Mouse (Mus musculus) cerebellum, adult 2 months (tissue): ENCODE data around the gene Pxmp4. TPM values are rescaled to one million over a fixed set of nuclear protein-coding genes. Genes with fewer than 3 reads are reported as not detected.

ENCODE experiments used
- DNase-seq, 2 experiments: peaks; one replicate each; pipeline ENCODE4 v3.0.0; 2021
- H3K27ac ChIP-seq: fragments of 200-500 bp; 2 replicates; pipeline ENCODE4 v1.5.1; 2012; ENCODE audit warnings: low read length, control low read depth, inconsistent platforms; ENCODE audit not compliant: insufficient read depth
- H3K27me3 ChIP-seq: fragments of 200-500 bp; 2 replicates; pipeline ENCODE4 v1.6.1; 2012; ENCODE audit warnings: inconsistent platforms, mild to moderate bottlenecking, low read length, moderate library complexity; ENCODE audit not compliant: control insufficient read depth, insufficient read depth
- H3K4me1 ChIP-seq: fragments of 200-500 bp; 2 replicates; pipeline ENCODE4 v1.6.1; 2011; ENCODE audit warnings: low read length; ENCODE audit not compliant: control insufficient read depth, insufficient read depth
- H3K4me3 ChIP-seq: fragments of 200-500 bp; replicated peaks from 2 replicates; pipeline ENCODE3; 2011; ENCODE audit warnings: mild to moderate bottlenecking, low read depth, low read length, control low read depth; ENCODE audit not compliant: insufficient read depth
- CTCF ChIP-seq: fragments of 200-500 bp; IDR thresholded peaks from 2 replicates; pipeline ENCODE4 v1.5.1; 2011; ENCODE audit warnings: low read depth, mild to moderate bottlenecking, control low read depth, low read length, moderate library complexity, borderline replicate concordance; ENCODE audit not compliant: insufficient read depth
- POLR2A ChIP-seq: fragments of 200-500 bp; IDR thresholded peaks from 2 replicates; pipeline ENCODE4 v1.6.1; 2011; ENCODE audit warnings: low read length, control low read depth, borderline replicate concordance; ENCODE audit not compliant: insufficient read depth
- WGBS: fragments of 180-500 bp; shearing (Covaris S2); methylation state at CpG from one replicate; pipeline ENCODE4 v1.1.7; 2018; 5-methylcytosine and 5-hydroxymethylcytosine counted together
- polyA plus RNA-seq: library from polyadenylated mRNA; depleted of rRNA; stranded (reverse); fragments of >200 nt; gene quantifications from 2 replicates; pipeline ENCODE4 v1.2.3, GENCODE M21; 2012

The Pxmp4 gene
- polyA plus RNA-seq, 1 experiment = 14.9 TPM

- no peak overlapping the region for H3K27ac ChIP-seq
- no peak overlapping the region for H3K4me3 ChIP-seq
- WGBS = 95% methylated on average over 3 of the region's 3 CpGs
- no peak for TF ChIP-seq CTCF
- TF ChIP-seq POLR2A = no peak
- DNase-seq = no peak
- no peaks in the 10 kb centered on the region for H3K27me3 ChIP-seq
- H3K4me1 ChIP-seq = no peaks in the 10 kb centered on the region; the same call in 1 of the 2 replicates
These were observed 35.0 kb upstream of the Pxmp4 start for GRCm38 (mm10) chr2:154638521-154638920.

- peak in 1 of 2 experiments; percentile 59 for DNase-seq
- 8% methylated on average over 2 of the region's 2 CpGs for WGBS
- Histone ChIP-seq H3K4me3 (no peak overlapping the region), H3K4me1 (no peaks in the 10 kb centered on the region; the same call in 1 of the 2 replicates), H3K27me3 (no peaks in the 10 kb centered on the region), H3K27ac (no peak overlapping the region)
- TF ChIP-seq POLR2A = no peak
- TF ChIP-seq CTCF = no peak
These were observed 32.3 kb upstream of the Pxmp4 start for GRCm38 (mm10) chr2:154635826-154636225.

- 97% methylated on average over 9 of the region's 9 CpGs for WGBS
- no peaks in the 10 kb centered on the region for H3K27me3 ChIP-seq
- no peak overlapping the region for H3K27ac ChIP-seq
- H3K4me1 ChIP-seq = no peaks in the 10 kb centered on the region; the same call in 1 of the 2 replicates
- TF ChIP-seq CTCF (no peak), POLR2A (no peak)
- H3K4me3 ChIP-seq = no peak overlapping the region
- no peak for DNase-seq
These were observed 30.6 kb upstream of the Pxmp4 start for GRCm38 (mm10) chr2:154633876-154634644.

GRCm38 (mm10) chr2:154633039-154633742, 29.7 kb upstream of the Pxmp4 start:
- Histone ChIP-seq H3K27ac (no peak overlapping the region), H3K4me3 (no peak overlapping the region), H3K4me1 (no peaks in the 10 kb centered on the region; the same call in 1 of the 2 replicates), H3K27me3 (no peaks in the 10 kb centered on the region)
- WGBS = 87% methylated on average over 5 of the region's 5 CpGs
- DNase-seq = no peak
- no peak for TF ChIP-seq POLR2A

- WGBS = 91% methylated on average over 16 of the region's 16 CpGs
- H3K27ac ChIP-seq = no peak overlapping the region
- TF ChIP-seq CTCF (no peak), POLR2A (no peak)
- DNase-seq = no peak
- no peaks in the 10 kb centered on the region; the same call in 1 of the 2 replicates for H3K4me1 ChIP-seq
- no peak overlapping the region for H3K4me3 ChIP-seq
- no peaks in the 10 kb centered on the region for H3K27me3 ChIP-seq
These were observed 28.8 kb upstream of the Pxmp4 start for GRCm38 (mm10) chr2:154632203-154632780.

- WGBS = 79% methylated on average over 5 of the region's 5 CpGs
- no peak for TF ChIP-seq POLR2A
- TF ChIP-seq CTCF = no peak
- Histone ChIP-seq H3K27ac (no peak overlapping the region), H3K4me1 (no peaks in the 10 kb centered on the region; the same call in 1 of the 2 replicates), H3K4me3 (no peak overlapping the region), H3K27me3 (no peaks in the 10 kb centered on the region)
- no peak for DNase-seq
These were observed 27.0 kb upstream of the Pxmp4 start for GRCm38 (mm10) chr2:154630531-154630930.

GRCm38 (mm10) chr2:154624137-154624536, 20.6 kb upstream of the Pxmp4 start:
- no peak overlapping the region for H3K27ac ChIP-seq

GRCm38 (mm10) chr2:154621684-154622083, 18.2 kb upstream of the Pxmp4 start:
- 82% methylated on average over 5 of the region's 5 CpGs for WGBS
- Histone ChIP-seq H3K27ac (no peak overlapping the region), H3K4me1 (no peaks in the 10 kb centered on the region), H3K4me3 (no peak overlapping the region), H3K27me3 (no peaks in the 10 kb centered on the region)
- DNase-seq = no peak
- TF ChIP-seq POLR2A (no peak), CTCF (no peak)

More at GRCm38 (mm10) chr2:154624137-154624536, 20.6 kb upstream of the Pxmp4 start:
- no peak for TF ChIP-seq POLR2A
- peak; percentile 9; the same call in 1 of the 2 replicates for TF ChIP-seq CTCF
- no peak overlapping the region for H3K4me3 ChIP-seq
- H3K27me3 ChIP-seq = no peaks in the 10 kb centered on the region
- DNase-seq = no peak
- H3K4me1 ChIP-seq = no peaks in the 10 kb centered on the region
